Mouse (Mus musculus) forebrain, embryonic 14.5 days (tissue): ENCODE measurements at regions not wholly inside any gene's neighbourhood (a gene's known extent, or its start where the extent isn't known, plus 50 kb on each side); places are given as distances from the start of the nearest gene placed in this dataset.

Source experiments
- ATAC-seq: fragments of 200-750 bp; cut with Nextera tagmentation; 2 replicates; pipeline ENCODE4 v1.8.0; 2017; ENCODE audit warnings: mild to moderate bottlenecking, moderate library complexity
- DNase-seq: peaks from one replicate; pipeline ENCODE4 v3.0.0-alpha.2; 2015; ENCODE audit warnings: low spot score
- H3K27ac ChIP-seq: fragments of 300-500 bp; sonication (generic); 2 replicates; pipeline ENCODE4 v1.5.1; 2014; ENCODE audit warnings: low read depth, mild to moderate bottlenecking, control low read depth, low read length, moderate library complexity
- H3K27me3 ChIP-seq: fragments of 300-500 bp; sonication (generic); replicated peaks from 2 replicates; pipeline ENCODE4 v1.6.1; 2014; ENCODE audit warnings: low read length, control low read depth, mixed read lengths; ENCODE audit not compliant: control insufficient read depth, insufficient read depth
- H3K36me3 ChIP-seq: fragments of 300-500 bp; sonication (generic); 2 replicates; pipeline ENCODE4 v1.6.1; 2014; ENCODE audit warnings: low read length, control low read depth; ENCODE audit not compliant: control insufficient read depth, insufficient read depth
- H3K4me1 ChIP-seq: fragments of 300-500 bp; sonication (generic); 2 replicates; pipeline ENCODE4 v1.6.1; 2014; ENCODE audit warnings: antibody characterized with exemption, low read length, control low read depth; ENCODE audit not compliant: control insufficient read depth, insufficient read depth
- H3K4me2 ChIP-seq: fragments of 300-500 bp; sonication (generic); 2 replicates; pipeline ENCODE4 v1.6.1; 2014; ENCODE audit warnings: mild to moderate bottlenecking, control low read depth, low read length
- H3K4me3 ChIP-seq: fragments of 300-500 bp; sonication (generic); 2 replicates; pipeline ENCODE4 v1.5.1; 2014; ENCODE audit warnings: low read depth, low read length, control low read depth
- H3K9ac ChIP-seq: fragments of 300-500 bp; sonication (generic); 2 replicates; pipeline ENCODE4 v1.6.1; 2014; ENCODE audit warnings: mild to moderate bottlenecking, low read length, control low read depth, moderate library complexity
- H3K9me3 ChIP-seq: fragments of 300-500 bp; sonication (generic); replicated peaks from 2 replicates; pipeline ENCODE4 v1.6.1; 2016; ENCODE audit warnings: low read length, control low read depth, mixed read lengths; ENCODE audit not compliant: control insufficient read depth
- WGBS: fragments of 180-500 bp; shearing (Covaris S2); extraction: QIAGEN DNeasy Blood & Tissue Kit; methylation state at CpG from one replicate; pipeline ENCODE4 v1.1.7; 2014; 5-methylcytosine and 5-hydroxymethylcytosine counted together

DNA sequence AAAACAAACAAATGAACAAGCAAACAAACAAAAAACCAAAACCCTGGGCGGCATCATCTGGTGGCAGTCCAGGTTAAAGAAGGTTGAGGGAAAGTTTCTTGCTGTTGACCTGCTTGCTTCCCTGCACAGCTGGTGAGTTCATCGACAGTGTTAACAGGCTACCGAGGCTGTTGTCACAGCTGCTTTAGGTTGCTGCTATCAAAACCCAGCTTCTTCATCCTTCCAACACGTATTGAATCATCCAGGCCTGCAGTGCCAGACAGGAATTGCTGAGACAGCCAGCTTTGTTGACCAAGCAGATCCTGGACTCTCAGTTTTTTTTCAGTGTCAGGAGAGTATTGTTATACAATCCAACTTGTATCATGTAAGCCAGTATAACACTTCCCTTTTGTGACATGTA is 81.0 kb upstream of the Megf9 start:
- Histone ChIP-seq H3K4me2 (no peak overlapping the region), H3K4me1 (no peaks in the 10 kb centered on the region), H3K9ac (no peak overlapping the region), H3K27ac (no peak overlapping the region), H3K4me3 (no peak overlapping the region), H3K9me3 (no peaks in the 10 kb centered on the region), H3K27me3 (no peaks in the 10 kb centered on the region), H3K36me3 (no peaks in the 10 kb centered on the region)
- WGBS, result 76% methylated on average over 4 of the region's 4 CpGs
- ATAC-seq (no peak), DNase-seq (no peak)

DNA sequence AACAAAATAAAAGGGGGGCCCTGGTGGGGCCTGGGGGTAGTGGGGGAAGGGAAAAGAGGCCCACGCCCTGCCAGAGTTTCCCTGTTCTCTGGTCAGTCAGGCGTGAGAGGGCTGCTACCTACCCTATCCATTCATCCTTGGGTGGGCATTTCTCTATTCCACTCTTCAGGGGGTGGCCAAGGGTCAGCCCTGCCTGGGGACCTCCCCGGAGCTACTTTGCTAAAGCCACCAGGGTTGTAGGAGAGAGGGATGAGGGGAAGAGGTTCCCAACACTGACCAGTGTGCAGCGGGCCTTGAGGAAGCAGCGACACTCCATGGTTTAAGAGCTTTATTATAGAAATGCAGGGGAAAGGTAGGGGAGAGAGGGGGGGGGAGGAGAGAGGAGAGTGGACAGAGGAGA is 79.6 kb upstream of the Megf9 start:
- H3K27me3 ChIP-seq, result no peaks in the 10 kb centered on the region
- H3K36me3 ChIP-seq, result no peaks in the 10 kb centered on the region
- H3K27ac ChIP-seq, result no peak overlapping the region
- no peaks in the 10 kb centered on the region for H3K4me1 ChIP-seq
- H3K9ac ChIP-seq, result no peak overlapping the region
- H3K4me2 ChIP-seq, result no peak overlapping the region
- H3K4me3 ChIP-seq, result no peak overlapping the region
- no peak for ATAC-seq
- no peak for DNase-seq
- WGBS, result 30% methylated on average over 5 of the region's 5 CpGs
- no peaks in the 10 kb centered on the region for H3K9me3 ChIP-seq

DNA sequence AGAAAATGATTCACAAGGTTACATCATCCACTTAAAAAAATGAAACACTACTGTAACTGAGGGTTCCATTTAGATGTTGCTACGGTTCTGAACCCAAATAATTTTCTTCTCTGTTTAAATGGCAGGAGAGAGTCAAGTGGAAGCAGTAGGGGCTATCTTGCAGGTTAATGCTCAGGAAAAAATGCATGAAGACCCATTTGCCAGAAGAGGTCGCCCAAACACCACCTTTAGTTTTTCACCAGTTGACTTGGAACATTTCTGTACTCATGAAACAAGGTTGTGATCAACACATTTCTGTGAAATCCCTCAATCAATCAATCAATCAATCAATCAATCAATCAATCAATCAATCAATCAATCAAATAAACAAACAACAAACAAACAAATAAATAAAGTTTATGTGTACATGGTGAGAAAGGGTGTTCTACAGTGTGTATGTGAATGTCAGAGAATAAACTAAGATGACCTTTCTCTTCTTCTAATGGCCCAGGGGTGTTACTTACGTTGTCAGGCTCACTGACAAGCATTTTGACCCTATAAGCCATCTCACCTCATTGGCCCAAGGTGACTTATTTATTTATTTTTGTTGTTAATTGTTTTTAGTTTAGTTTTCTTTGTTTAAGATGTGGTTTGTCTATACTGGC is 68.5 kb upstream of the Megf9 start:
- H3K9me3 ChIP-seq, result no peaks in the 10 kb centered on the region
- WGBS, result 25% methylated on average over 3 of the region's 3 CpGs

DNA sequence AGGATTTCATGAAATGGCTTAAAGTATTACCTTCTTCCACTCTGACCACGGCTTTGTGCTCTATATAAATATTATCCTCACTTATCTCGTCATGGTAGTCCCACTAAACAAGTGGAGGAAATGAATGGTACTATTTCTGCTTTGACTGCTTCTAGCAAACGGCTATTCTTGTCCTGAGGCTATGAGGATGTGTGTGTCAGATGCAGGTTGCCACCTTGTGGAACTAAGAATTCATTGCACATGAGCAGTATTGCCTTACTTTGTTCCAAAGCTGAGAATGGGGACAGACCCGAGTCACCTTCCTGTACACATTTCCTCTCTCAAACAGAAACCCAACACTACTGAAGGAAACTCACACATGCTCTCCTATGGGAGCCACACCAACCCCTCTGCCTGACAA is 66.5 kb upstream of the Megf9 start:
- Histone ChIP-seq H3K4me2 (no peak overlapping the region), H3K9ac (no peak overlapping the region), H3K4me1 (no peaks in the 10 kb centered on the region), H3K27ac (no peak overlapping the region), H3K9me3 (no peaks in the 10 kb centered on the region), H3K27me3 (no peaks in the 10 kb centered on the region), H3K36me3 (no peaks in the 10 kb centered on the region), H3K4me3 (no peak overlapping the region)
- DNase-seq (peak; percentile 81), ATAC-seq (peak; percentile 73)
- 13% methylated on average over 4 of the region's 4 CpGs for WGBS

More for the DNA sequence above, 68.5 kb upstream of the Megf9 start:
- Histone ChIP-seq H3K4me2 (no peak overlapping the region), H3K4me1 (no peaks in the 10 kb centered on the region), H3K27ac (no peak overlapping the region), H3K9ac (no peak overlapping the region), H3K27me3 (no peaks in the 10 kb centered on the region), H3K36me3 (no peaks in the 10 kb centered on the region), H3K4me3 (no peak overlapping the region)
- ATAC-seq (peak; percentile 60), DNase-seq (peak; percentile 86)
